Mouse (Mus musculus) limb, embryonic 14.5 days (tissue): ENCODE measurements around the gene Cntn5. TPM values are rescaled to one million over a fixed set of nuclear protein-coding genes. Genes with fewer than 3 reads are reported as not detected.

Experiments
- ATAC-seq: fragments of 200-750 bp; cut with Nextera tagmentation; 2 replicates; pipeline ENCODE4 v1.8.0; 2017; ENCODE audit warnings: low read depth, moderate number of reproducible peaks, moderate TSS enrichment; ENCODE audit not compliant: low FRiP score
- DNase-seq: peaks from one replicate; pipeline ENCODE4 v3.0.0-alpha.2; 2015; ENCODE audit warnings: low spot score
- H3K27ac ChIP-seq: fragments of 300-500 bp; sonication (generic); replicated peaks from 2 replicates; pipeline ENCODE4 v1.5.1; 2014; ENCODE audit warnings: low read depth, mild to moderate bottlenecking, low read length, moderate library complexity, mixed read lengths
- H3K27me3 ChIP-seq: fragments of 300-500 bp; sonication (generic); 2 replicates; pipeline ENCODE4 v1.6.1; 2014; ENCODE audit warnings: low read length, mixed read lengths; ENCODE audit not compliant: control insufficient read depth, insufficient read depth
- H3K36me3 ChIP-seq: fragments of 300-500 bp; sonication (generic); 2 replicates; pipeline ENCODE4 v1.6.1; 2014; ENCODE audit warnings: mild to moderate bottlenecking, low read length, moderate library complexity, mixed read lengths; ENCODE audit not compliant: control insufficient read depth, insufficient read depth
- H3K4me1 ChIP-seq: fragments of 300-500 bp; sonication (generic); 2 replicates; pipeline ENCODE4 v1.6.1; 2014; ENCODE audit warnings: antibody characterized with exemption, low read length, mixed read lengths; ENCODE audit not compliant: control insufficient read depth, insufficient read depth
- H3K4me2 ChIP-seq: fragments of 300-500 bp; sonication (generic); replicated peaks from 2 replicates; pipeline ENCODE4 v1.6.1; 2014; ENCODE audit warnings: low read depth, mild to moderate bottlenecking, low read length, moderate library complexity; ENCODE audit not compliant: severe bottlenecking
- H3K4me3 ChIP-seq: fragments of 300-500 bp; sonication (generic); replicated peaks from 2 replicates; pipeline ENCODE4 v1.5.1; 2014; ENCODE audit warnings: low read length
- H3K9ac ChIP-seq: fragments of 300-500 bp; sonication (generic); 2 replicates; pipeline ENCODE4 v1.6.1; 2014; ENCODE audit warnings: mild to moderate bottlenecking, low read depth, low read length, moderate library complexity; ENCODE audit not compliant: severe bottlenecking
- H3K9me3 ChIP-seq: fragments of 300-500 bp; sonication (generic); 2 replicates; pipeline ENCODE4 v1.6.1; 2016; ENCODE audit warnings: low read length; ENCODE audit not compliant: control insufficient read depth
- POLR2A ChIP-seq: fragments of 200-500 bp; IDR thresholded peaks from 2 replicates; pipeline ENCODE4 v1.8.0; 2012; ENCODE audit warnings: inconsistent platforms, mild to moderate bottlenecking, moderate library complexity, borderline replicate concordance; ENCODE audit not compliant: insufficient read depth, insufficient read length; ENCODE audit errors: extremely low read depth
- WGBS: fragments of 180-500 bp; shearing (Covaris S2); extraction: QIAGEN DNeasy Blood & Tissue Kit; methylation state at CpG from one replicate; pipeline ENCODE4 v1.1.7; 2014; 5-methylcytosine and 5-hydroxymethylcytosine counted together
- polyA plus RNA-seq, 2 experiments: library from polyadenylated mRNA; depleted of rRNA in 1 of 2; stranded (reverse) in 1 of 2; unstranded in 1 of 2; fragments of >200 nt; fragmentation: Nextera tagmentation in 1 of 2; extraction: Ambion mirVana in 1 of 2; gene quantifications; 2 replicates each; pipeline versions ENCODE4 v1.2.1 to v1.2.3; 2012 to 2014

The Cntn5 gene
- polyA plus RNA-seq, 2 experiments = 0.41 to 0.87 TPM

DNA sequence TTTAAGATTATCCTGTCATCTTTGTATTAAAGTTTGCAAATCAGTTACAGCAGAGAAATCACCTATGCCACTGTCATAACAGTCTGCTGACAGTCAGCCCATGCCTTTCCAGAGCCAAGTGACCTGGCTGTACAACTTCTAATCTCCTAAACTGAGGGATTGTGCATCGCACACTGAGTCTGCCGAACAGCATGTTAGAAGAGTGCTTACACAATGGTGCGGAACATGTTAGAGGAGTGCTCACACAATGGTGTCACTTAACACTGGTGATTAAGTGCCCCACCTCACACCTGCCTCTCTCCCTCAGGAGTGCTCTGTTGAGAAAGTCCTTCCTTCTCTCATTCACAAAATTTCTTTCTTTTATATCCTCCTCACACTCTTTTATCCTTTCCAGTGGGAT is 889.4 kb downstream of the Cntn5 start:
- H3K27me3 ChIP-seq = no peaks in the 10 kb centered on the region
- no peak for ATAC-seq
- H3K4me1 ChIP-seq = no peaks in the 10 kb centered on the region
- no peaks in the 10 kb centered on the region for H3K9me3 ChIP-seq
- H3K9ac ChIP-seq = no peak overlapping the region
- TF ChIP-seq POLR2A = no peak
- H3K27ac ChIP-seq = no peak overlapping the region
- WGBS = 85% methylated on average over 3 of the region's 3 CpGs
- H3K36me3 ChIP-seq = no peaks in the 10 kb centered on the region
- no peak for DNase-seq
- no peak overlapping the region for H3K4me3 ChIP-seq
- H3K4me2 ChIP-seq = no peak overlapping the region

DNA sequence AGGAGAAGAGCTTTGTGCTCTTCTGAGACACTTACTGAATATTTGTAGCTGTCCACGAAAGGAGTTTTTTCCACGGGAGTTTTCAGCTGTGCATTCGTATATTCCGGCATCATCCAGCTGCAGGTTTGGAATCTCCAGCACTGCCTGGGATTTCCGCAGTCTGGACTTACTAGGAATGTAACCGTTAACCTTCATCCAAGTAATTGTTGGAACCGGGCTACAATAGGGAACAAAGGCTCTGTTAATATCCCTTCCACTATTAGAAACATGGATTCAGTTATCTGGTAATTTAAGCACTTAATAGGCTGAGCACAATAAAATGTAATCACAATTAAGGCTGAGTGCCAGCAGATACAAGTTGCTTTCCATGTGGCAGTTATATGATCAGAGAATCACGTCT is 920.5 kb downstream of the Cntn5 start:
- no peak overlapping the region for H3K27ac ChIP-seq
- no peaks in the 10 kb centered on the region for H3K4me1 ChIP-seq
- no peak overlapping the region for H3K9ac ChIP-seq
- H3K27me3 ChIP-seq = no peaks in the 10 kb centered on the region
- no peak for ATAC-seq
- peak; percentile 15 for DNase-seq
- no peaks in the 10 kb centered on the region for H3K9me3 ChIP-seq
- TF ChIP-seq POLR2A = no peak
- 39% methylated on average over 8 of the region's 8 CpGs for WGBS
- H3K4me3 ChIP-seq = no peak overlapping the region
- no peak overlapping the region for H3K4me2 ChIP-seq
- H3K36me3 ChIP-seq = no peaks in the 10 kb centered on the region

DNA sequence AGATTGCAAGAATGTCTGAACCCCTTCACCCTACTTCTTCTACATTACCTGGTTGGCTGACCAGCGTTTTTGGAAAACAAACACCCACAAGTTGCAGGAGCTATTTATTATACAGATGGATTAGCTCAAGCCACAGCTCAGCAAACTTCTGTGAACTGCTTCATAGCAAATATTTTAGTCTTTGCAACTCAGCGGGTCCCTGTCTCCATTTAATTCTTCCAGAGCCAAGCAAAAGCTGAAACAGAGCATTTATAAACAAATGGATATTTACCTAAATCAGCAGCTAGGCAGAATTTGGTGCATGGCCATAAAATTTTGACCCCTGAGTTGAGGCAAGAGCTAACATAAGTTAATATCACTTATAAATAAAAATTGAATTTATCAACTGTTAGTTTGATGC is 921.4 kb downstream of the Cntn5 start:
- no peak overlapping the region for H3K4me2 ChIP-seq
- H3K27me3 ChIP-seq = no peaks in the 10 kb centered on the region
- WGBS = 68% methylated on average over 2 of the region's 2 CpGs
- no peak overlapping the region for H3K9ac ChIP-seq
- no peaks in the 10 kb centered on the region for H3K36me3 ChIP-seq
- H3K4me1 ChIP-seq = no peaks in the 10 kb centered on the region
- DNase-seq = no peak
- no peak for ATAC-seq
- H3K27ac ChIP-seq = no peak overlapping the region
- H3K4me3 ChIP-seq = no peak overlapping the region
- no peaks in the 10 kb centered on the region for H3K9me3 ChIP-seq
- no peak for TF ChIP-seq POLR2A

DNA sequence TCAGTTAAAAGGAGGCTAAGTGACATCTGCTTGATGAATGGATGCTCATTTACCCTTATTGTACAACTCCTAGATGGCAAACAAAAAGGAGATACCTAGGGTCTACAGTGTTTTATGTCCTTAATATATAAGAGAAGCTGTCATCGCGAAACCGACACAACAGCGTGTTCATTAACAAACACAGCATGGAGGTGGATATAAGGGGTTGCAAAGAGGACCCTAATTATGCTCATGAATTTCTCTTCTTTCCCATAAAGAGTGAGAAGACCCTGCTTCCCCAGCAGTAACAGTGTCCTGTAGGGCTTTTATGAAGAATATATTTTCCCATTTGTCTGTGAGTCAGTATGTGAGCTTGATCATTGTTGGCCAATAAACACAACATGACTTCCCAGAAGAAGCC is 939.2 kb downstream of the Cntn5 start:
- ATAC-seq (no peak), DNase-seq (no peak)
- Histone ChIP-seq H3K4me2 (no peak overlapping the region), H3K9ac (no peak overlapping the region), H3K9me3 (no peaks in the 10 kb centered on the region), H3K4me3 (no peak overlapping the region), H3K4me1 (no peaks in the 10 kb centered on the region), H3K27ac (no peak overlapping the region), H3K27me3 (no peaks in the 10 kb centered on the region), H3K36me3 (no peaks in the 10 kb centered on the region)
- no peak for TF ChIP-seq POLR2A
- 69% methylated on average over 4 of the region's 4 CpGs for WGBS

DNA sequence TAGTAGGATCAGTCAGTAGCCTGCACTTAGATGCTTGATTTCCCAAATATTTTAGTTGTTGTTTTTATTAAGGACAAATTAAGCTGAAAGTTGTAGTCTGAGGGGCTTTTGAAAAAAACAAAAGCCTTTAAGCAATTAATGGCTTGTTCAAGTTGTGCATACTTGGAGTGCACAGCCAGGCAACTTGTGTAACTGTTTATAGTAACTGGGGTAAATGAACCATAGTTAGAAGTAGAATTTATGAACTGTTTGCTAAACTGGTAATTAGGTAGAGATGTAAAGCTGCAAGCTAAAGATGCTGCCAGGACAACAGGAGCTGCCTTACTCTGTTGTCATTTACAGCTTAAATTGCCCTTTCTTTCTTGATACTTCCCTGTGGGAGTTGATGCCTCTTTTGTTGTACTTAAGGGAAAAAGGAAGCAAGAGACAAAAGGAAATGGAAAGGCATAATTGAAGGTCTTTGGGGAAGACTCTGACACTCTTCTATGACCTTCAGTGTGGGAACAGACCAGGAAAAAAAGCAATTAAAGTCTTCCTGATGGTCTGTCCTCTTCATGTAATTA is 943.9 kb downstream of the Cntn5 start:
- DNase-seq = no peak
- no peak overlapping the region for H3K4me2 ChIP-seq
- H3K4me1 ChIP-seq = no peaks in the 10 kb centered on the region
- no peak overlapping the region for H3K9ac ChIP-seq
- H3K27ac ChIP-seq = no peak overlapping the region
- no peaks in the 10 kb centered on the region for H3K9me3 ChIP-seq
- no peak for TF ChIP-seq POLR2A
- no peak overlapping the region for H3K4me3 ChIP-seq
- ATAC-seq = no peak
- H3K27me3 ChIP-seq = no peaks in the 10 kb centered on the region
- no peaks in the 10 kb centered on the region for H3K36me3 ChIP-seq

DNA sequence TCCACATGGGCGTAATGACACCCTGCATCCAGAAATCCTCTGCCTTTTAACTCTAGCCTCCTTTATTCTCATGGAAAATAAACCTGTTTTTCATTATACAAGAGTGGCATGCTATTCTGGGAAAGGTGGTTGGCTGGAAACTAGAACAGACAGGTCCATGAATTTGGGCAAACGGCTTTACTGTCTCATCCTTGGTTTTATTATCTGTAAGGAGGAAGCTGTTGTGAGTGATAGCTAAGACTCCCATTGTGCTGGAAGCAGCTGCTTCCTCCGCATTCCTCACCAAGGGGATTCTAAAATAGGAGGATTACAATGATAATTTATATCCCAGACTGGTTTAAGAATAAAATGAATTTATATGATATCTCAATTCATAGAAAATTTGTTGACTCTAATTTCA is 955.2 kb downstream of the Cntn5 start:
- no peak for TF ChIP-seq POLR2A
- Histone ChIP-seq H3K9me3 (no peaks in the 10 kb centered on the region), H3K4me3 (no peak overlapping the region), H3K36me3 (no peaks in the 10 kb centered on the region), H3K27ac (no peak overlapping the region), H3K9ac (no peak overlapping the region), H3K27me3 (no peaks in the 10 kb centered on the region), H3K4me2 (no peak overlapping the region), H3K4me1 (no peaks in the 10 kb centered on the region)
- 40% methylated on average over 3 of the region's 3 CpGs for WGBS
- peak; percentile 65; the same call in 1 of the 2 replicates for ATAC-seq
- peak; percentile 5 for DNase-seq
